Mouse (Mus musculus) B cell, adult 62 days (primary cell): ENCODE results near the gene C87977. TPM values are rescaled to one million over a fixed set of nuclear protein-coding genes. Genes with fewer than 3 reads are reported as not detected.

Experiments
- total RNA-seq: library from RNA; stranded (reverse); gene quantifications from 4 replicates; pipeline ENCODE4 v1.2.4, GENCODE M21; 2023

Gene C87977
- total RNA-seq: not detected in 4 replicates

GRCm38 (mm10) chr4:144213218-144213617 lies at the start of gene C87977:
TSS of gene C87977 (minus strand) at chr4:144213318.

DNA sequence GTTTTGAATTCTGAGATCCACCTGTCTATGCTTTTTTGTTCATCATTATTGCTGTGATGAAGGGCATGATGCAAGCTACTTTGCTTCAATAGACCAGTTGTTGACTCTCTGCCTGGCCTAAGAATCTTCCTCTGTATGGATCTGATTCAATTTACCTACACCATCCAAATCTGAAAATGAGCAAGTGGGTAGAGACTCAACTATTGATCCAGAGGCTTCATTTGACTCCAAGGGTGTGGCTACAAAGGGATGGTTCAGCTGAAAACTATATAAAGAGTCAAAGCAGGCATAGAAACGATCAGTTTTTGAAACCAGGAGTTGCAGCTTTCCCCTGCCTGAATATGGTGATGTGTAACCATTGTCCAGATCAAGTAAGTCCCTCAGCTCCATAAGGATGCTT lies 22.7 kb downstream of the C87977 start, which contains the start of gene Oog2:
Gene Oog2, plus strand, starts transcription at position 301 of the 400 bp plus-strand sequence.

DNA sequence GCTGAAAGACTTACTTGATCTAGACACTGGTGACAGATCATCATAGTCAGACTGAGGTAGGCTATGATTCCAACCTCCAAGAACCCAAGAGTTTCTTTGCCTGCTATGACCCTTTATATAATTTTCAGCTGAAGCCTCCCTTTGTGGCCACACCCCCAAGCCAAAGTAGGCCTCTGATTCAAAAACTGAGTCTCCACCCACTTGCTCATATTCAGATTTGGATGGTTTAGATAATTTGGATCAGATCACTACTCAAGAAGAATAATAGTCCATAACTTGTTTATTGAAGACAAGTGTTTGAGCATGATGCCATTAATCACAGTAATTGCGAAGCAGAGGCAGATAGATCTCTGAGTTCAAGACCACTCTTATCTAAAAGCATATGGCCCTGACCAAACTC lies 50.6 kb downstream of the C87977 start, which contains the start of gene Oog3:
Gene Oog3, minus strand, starts transcription at position 101 of the 400 bp plus-strand sequence.

Other genes starting within 250 kb of the C87977 start
- not detected in 4 replicates for gene Gm13101, start 246.4 kb downstream of the C87977 start, total RNA-seq
- gene Pramef17, start 218.9 kb downstream of the C87977 start, total RNA-seq: not detected in 4 replicates
- gene Pramel4, start 154.2 kb downstream of the C87977 start, total RNA-seq: not detected in 4 replicates
- not detected in 4 replicates for gene Gm13102, start 106.8 kb downstream of the C87977 start, total RNA-seq
- not detected in 4 replicates for gene Oog3, start 50.7 kb downstream of the C87977 start, total RNA-seq
- not detected in 4 replicates for gene Oog2, start 22.6 kb downstream of the C87977 start, total RNA-seq
- gene Pramel5, start 67.2 kb upstream of the C87977 start, total RNA-seq: not detected in 4 replicates
- not detected in 4 replicates for gene Gm13128, start 116.9 kb upstream of the C87977 start, total RNA-seq
- not detected in 4 replicates for gene Gm13119, start 144.6 kb upstream of the C87977 start, total RNA-seq
- gene Pramef20, start 164.6 kb upstream of the C87977 start, total RNA-seq: not detected in 4 replicates
- gene Pramef12, start 195.1 kb upstream of the C87977 start, total RNA-seq: not detected in 4 replicates
- gene 1700012P22Rik, start 225.5 kb upstream of the C87977 start, total RNA-seq: not detected in 4 replicates
- not detected in 4 replicates for gene Gm9944, start 240.0 kb upstream of the C87977 start, total RNA-seq